Mouse (Mus musculus) kidney, postnatal 36 days (tissue): Measurements from ENCODE around the gene Ddx41.
"Not testable (repeated sequence)": the region's sequence is repeated elsewhere in the genome, so short reads cannot be mapped to it uniquely, and the experiment has no call there.

Experiments used
- DNase-seq, 2 experiments: peaks; one replicate each; pipeline ENCODE4 v3.0.0; 2021 to 2022; ENCODE audit warnings: mixed read lengths in 2 of 2

Ddx41 gene

GRCm38 (mm10) chr13:55536194-55537175, at the start of gene Ddx41:
Ddx41 (minus strand) TSS chr13:55536658.
- peak; percentile 97 to 99 for DNase-seq

- DNase-seq: no peak
Observed at GRCm38 (mm10) chr13:55578086-55578485, 41.6 kb upstream of the Ddx41 start.

DNA sequence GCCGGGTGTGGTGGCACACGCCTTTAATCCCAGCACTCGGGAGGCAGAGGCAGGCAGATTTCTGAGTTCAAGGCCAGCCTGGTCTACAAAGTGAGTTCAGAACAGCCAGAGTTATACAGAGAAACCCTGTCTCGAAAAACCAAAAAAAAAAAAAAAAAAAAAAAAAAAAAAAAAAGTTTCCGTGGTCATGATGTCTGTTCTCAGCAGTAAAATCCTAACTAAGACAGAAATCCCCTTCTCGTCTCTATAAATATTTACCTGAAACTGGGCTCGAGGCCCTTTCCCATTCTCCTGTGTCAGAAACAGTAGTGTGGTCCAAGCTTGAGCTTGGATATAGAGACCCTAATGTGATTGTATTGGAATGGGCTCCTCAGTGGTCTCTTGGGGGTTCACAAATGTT, 40.4 kb upstream of the Ddx41 start:
- not testable (repeated sequence) for DNase-seq

- DNase-seq: peak in 1 of 2 experiments; percentile 31
Observed at GRCm38 (mm10) chr13:55575932-55576331, 39.5 kb upstream of the Ddx41 start.

GRCm38 (mm10) chr13:55574321-55574720, 37.9 kb upstream of the Ddx41 start:
- DNase-seq: no peak

GRCm38 (mm10) chr13:55573432-55573831, 37.0 kb upstream of the Ddx41 start, which contains the start of gene Tmed9:
Tmed9 (plus strand) TSS chr13:55573732.
- DNase-seq: no peak

GRCm38 (mm10) chr13:55571977-55572376, 35.5 kb upstream of the Ddx41 start:
- no peak for DNase-seq

DNA sequence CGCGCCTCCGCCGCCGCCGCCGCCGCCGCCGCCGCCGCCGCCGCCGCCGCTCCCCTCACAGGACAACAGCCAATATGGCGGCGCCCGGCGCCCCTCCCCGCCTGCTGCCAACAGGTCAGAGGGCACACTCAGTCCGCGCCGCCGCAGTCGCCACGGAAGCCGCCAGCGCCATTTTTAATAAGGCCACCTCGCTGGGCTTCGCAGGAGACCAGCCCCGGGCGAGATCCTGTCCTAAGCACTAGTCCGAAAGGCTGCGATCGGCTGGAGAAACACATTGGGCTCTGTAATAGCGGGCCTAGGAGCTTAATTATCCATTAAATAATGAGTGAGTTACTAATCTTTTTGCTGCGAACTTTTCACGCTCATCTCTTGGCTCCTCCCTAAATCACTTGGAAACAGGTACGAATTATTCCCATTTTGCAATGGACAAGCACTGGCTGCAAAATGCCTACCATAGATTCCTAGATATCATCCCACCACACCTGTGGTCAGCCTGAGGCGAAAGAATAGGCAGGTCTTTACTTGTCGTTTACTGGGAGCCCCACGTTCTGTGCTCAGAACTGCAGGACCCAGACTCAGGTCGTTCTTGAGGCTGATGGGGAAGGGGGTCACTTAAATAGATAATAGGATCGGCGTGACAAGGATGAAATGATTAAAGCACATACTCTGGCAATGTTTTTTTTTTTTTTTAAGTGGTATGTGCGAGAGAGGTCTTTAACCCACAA, 34.7 kb upstream of the Ddx41 start, which contains the start of gene Fam193b:
Gene Fam193b, minus strand, starts transcription at position 94 of the 725 bp plus-strand sequence.
- DNase-seq: peak; percentile 96 to 97

DNA sequence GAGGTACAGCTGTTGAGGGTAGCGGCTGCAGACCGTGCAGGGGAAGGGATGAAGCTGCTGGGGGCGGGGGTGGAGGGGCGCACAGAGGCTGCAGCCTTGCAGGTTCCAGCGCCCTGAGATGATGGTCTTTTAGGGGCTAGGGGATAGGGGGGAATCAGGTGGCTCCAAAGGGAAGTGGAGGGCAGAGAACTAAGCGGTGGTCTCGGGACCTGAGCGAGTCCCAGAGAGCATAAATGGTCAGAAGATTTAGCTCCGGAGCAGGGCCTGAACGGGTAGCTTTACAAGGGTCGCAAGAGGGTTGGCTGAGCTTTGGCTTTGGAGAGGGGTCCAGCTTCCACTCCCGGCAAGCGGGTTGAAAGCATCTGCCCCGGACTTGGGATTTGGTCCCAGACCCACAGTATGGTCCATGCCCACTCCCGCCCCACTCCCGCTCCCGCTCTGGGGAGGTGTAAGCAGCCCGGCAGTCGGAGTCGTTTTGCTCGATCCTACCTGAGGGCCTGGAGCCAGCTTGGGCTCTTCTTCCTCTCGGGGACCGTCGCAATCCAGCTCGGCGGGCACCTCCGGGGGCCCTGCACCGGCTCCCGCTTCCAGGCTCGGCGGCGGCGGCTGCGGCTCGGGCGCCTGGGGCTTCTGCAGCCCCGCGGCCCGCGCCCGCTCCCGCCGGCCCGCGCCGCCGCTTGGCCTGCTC, 34.0 kb upstream of the Ddx41 start:
- DNase-seq: peak in 1 of 2 experiments; percentile 61

DNA sequence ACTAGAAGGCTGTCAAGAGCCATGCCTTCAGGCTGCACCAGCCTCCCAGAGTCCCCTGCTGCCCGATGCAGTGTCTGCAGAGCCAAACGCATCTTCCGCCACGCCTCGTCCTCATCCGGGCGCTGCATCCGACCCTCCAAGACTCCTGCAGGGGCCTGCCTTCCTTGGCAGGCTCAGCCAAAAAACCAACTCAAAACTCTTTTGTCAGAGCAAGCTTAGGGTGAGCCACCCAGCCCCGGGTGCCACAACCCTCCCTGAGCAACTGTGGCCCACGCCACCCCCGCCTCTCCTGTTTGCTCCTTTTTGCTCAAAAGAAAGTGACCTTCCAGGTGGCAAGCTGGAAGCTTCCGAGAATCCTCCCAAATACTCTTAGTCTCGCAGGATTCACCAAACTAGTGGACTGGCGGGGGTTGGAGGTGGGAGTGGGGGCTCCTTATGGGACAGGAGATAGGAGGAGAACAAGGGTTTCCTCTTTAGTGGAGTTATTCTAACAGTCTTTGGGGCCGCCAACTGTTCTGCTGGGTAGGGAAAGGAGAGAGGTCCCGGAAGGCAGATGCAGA, 33.3 kb upstream of the Ddx41 start:
- DNase-seq: peak; percentile 23 to 54

DNA sequence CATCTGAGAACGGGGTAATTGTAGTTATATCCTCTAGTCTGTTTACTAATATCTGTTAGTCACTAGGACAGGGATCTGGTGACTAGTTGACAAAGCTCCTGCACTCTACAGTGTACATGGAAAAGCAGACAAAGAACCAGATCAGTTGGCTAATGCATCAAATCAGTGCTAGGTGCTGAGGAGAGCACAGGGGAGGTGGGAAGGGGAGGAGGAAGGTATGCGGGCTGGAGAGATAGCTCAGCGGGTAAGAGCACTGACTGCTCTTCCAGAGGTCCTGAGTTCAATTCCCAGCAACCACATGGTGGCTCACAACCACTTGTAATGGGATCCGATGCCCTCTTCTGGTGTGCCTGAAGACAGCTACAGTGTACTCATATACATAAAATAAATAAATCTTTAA, 32.1 kb upstream of the Ddx41 start:
- not testable (repeated sequence) for DNase-seq

DNA sequence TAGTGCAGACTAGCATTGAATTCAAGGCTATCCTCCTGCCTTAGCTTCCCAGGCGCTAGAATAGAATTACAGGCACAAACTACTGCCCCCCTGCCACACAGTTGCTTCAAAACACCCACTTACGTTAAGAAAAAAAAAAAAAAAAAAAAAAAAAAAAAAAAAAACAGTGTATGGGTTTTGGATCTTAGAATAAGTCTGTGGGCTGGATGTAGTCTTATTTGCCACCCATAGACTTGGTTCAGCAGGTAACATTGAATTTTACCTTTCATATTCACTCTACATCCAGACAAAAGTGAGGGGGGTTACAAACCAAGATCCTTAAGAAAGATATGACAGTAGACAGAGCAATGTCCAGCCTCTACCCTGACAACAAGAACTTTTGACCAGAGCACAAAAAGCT, 31.5 kb upstream of the Ddx41 start:
- no peak for DNase-seq

- no peak for DNase-seq
Observed at GRCm38 (mm10) chr13:55567001-55567400, 30.5 kb upstream of the Ddx41 start.

- DNase-seq: peak in 1 of 2 experiments; percentile 23
Observed at GRCm38 (mm10) chr13:55563266-55563879, 26.9 kb upstream of the Ddx41 start.

GRCm38 (mm10) chr13:55557499-55557898, 21.0 kb upstream of the Ddx41 start:
- no peak for DNase-seq

DNA sequence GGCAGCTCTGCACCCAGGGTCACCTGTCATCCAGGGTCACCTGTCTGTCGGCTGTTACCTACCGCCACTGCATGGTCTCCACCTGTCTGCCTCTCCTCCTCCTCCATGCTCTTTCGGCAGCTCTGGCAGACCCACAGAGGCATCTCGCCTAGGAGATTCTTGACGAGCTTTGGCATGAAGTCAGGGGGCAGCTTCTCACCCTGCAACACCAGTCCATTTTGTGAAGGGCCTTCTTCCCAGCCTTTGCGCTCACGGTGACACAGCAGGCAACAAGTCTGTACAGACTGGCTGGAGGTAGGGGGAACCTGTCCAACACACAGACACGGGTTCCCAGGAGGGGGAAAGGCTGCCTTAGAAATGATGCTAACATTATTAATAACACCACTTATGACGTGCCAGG, 19.5 kb upstream of the Ddx41 start:
- no peak for DNase-seq

DNA sequence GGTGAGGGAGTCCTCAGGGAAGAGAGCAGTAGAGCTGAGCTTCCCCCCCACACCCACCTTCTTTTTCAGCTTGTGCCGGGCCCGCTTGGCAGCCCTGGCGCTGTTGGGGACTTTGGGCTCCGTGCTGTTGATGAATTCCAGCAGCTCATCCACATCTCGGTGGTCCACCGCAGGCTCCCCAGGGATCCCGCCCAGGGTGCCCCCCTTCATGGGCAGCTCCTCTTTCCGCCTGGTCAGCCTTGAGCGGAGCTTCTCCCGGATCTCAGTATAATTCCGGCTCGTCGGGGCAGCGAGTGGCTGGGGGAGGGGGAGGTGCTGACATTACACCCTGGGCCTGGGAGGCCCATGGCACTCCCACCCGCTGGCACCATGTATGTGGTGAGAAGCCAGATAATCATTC, 12.6 kb upstream of the Ddx41 start:
- DNase-seq: no peak

GRCm38 (mm10) chr13:55548426-55548825, 12.0 kb upstream of the Ddx41 start:
- no peak for DNase-seq

GRCm38 (mm10) chr13:55547916-55548315, 11.5 kb upstream of the Ddx41 start:
- DNase-seq: no peak

- no peak for DNase-seq
Observed at GRCm38 (mm10) chr13:55544792-55545191, 8.3 kb upstream of the Ddx41 start.

DNA sequence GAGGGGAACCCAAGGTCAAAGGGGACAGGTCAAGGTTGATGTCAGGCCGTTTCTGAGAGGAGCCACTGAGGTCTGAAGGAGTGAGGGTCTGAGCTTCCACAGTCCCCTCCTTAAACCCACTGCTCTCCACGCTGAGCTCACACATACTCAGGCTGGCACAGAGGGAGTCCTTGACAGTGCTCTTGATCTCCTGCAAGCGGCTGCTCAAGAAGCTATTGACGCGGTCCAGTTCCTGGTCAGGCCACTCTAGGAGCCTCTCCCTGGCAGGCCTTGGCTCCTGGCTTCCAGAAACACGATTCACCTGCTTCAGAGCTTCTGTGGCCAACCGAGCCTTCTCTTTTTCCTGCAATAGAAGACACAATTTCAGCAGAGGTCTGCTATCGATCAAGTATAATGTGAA, 7.0 kb upstream of the Ddx41 start:
- DNase-seq: no peak

GRCm38 (mm10) chr13:55542891-55543290, 6.4 kb upstream of the Ddx41 start:
- peak; percentile 96 for DNase-seq
